Mouse (Mus musculus) regulatory T cell (primary cell): ENCODE measurements around the gene Tmem38b.

ENCODE experiments used
- in situ Hi-C: fragments of 300-600 bp; cut with MboI, MseI; formaldehyde crosslinking; loops from one replicate; pipeline ENCODE4 v1.15.1; 2025; ENCODE audit warnings: high pct_unique_total_duplicates

Tmem38b gene

GRCm38 (mm10) chr4:53878542-53879417 lies 52.9 kb downstream of the Tmem38b start:
- in situ Hi-C loops: loop anchor here (10.0 to 25.0 kb wide), 2 partner anchors 1359 to 1536 kb away; no protein-coding TSS in a partner anchor

- in situ Hi-C loops: loop anchor here (5.0 to 25.0 kb wide), 2 partner anchors 34 to 1354 kb away; no protein-coding TSS in a partner anchor
Measured at GRCm38 (mm10) chr4:53882921-53883682, 57.3 kb downstream of the Tmem38b start.

- in situ Hi-C loops: loop anchor here (5.0 to 25.0 kb wide), 2 partner anchors 33 to 1353 kb away; no protein-coding TSS in a partner anchor
Measured at GRCm38 (mm10) chr4:53884351-53885245, 58.8 kb downstream of the Tmem38b start.

GRCm38 (mm10) chr4:53886342-53887088 lies 60.7 kb downstream of the Tmem38b start:
- in situ Hi-C loops: loop anchor here (25.0 kb wide), 1 partner anchor 1351 kb away; no protein-coding TSS in a partner anchor

GRCm38 (mm10) chr4:53895335-53895734 lies 69.5 kb downstream of the Tmem38b start:
- in situ Hi-C loops: loop anchor here (25.0 kb wide), 1 partner anchor 1342 kb away; no protein-coding TSS in a partner anchor

GRCm38 (mm10) chr4:53896150-53896833 lies 70.4 kb downstream of the Tmem38b start:
- in situ Hi-C loops: loop anchor here (25.0 kb wide), 1 partner anchor 1341 kb away; no protein-coding TSS in a partner anchor

- in situ Hi-C loops: loop anchor here (10.0 kb wide), 1 partner anchor 1276 kb away; no protein-coding TSS in a partner anchor
Measured at GRCm38 (mm10) chr4:53900386-53900971, 74.6 kb downstream of the Tmem38b start.

- in situ Hi-C loops: loop anchor here (10.0 kb wide), 1 partner anchor 1280 kb away; no protein-coding TSS in a partner anchor
Measured at GRCm38 (mm10) chr4:53904335-53904734, 78.5 kb downstream of the Tmem38b start.

GRCm38 (mm10) chr4:53905537-53905936 lies 79.7 kb downstream of the Tmem38b start:
- in situ Hi-C loops: loop anchor here (10.0 kb wide), 1 partner anchor 1281 kb away; no protein-coding TSS in a partner anchor

GRCm38 (mm10) chr4:53907071-53907470 lies 81.2 kb downstream of the Tmem38b start:
- in situ Hi-C loops: loop anchor here (10.0 kb wide), 1 partner anchor 1282 kb away; no protein-coding TSS in a partner anchor
